Mouse (Mus musculus) liver, adult (tissue): Measurements from ENCODE around the gene 1700019N19Rik.

ENCODE experiments used
- GATA4 ChIP-seq: IDR thresholded peaks from 2 replicates; pipeline ENCODE4 v1.6.1; 2014; ENCODE audit warnings: mild to moderate bottlenecking, low read length; ENCODE audit not compliant: insufficient replicate concordance

Gene 1700019N19Rik

GRCm38 (mm10) chr19:58762316-58762715 is 31.9 kb downstream of the 1700019N19Rik start:
- no peak for TF ChIP-seq GATA4

GRCm38 (mm10) chr19:58759423-58759822 is 34.8 kb downstream of the 1700019N19Rik start, which contains the start of gene Pnliprp2:
Gene Pnliprp2 (plus strand): TSS chr19:58759719.
- TF ChIP-seq GATA4, result no peak

GRCm38 (mm10) chr19:58758871-58759270 is 35.4 kb downstream of the 1700019N19Rik start:
- TF ChIP-seq GATA4, result no peak

GRCm38 (mm10) chr19:58751504-58751903 is 42.8 kb downstream of the 1700019N19Rik start:
- no peak for TF ChIP-seq GATA4

GRCm38 (mm10) chr19:58750822-58751221 is 43.4 kb downstream of the 1700019N19Rik start:
- no peak for TF ChIP-seq GATA4

- TF ChIP-seq GATA4, result no peak
These were observed 46.7 kb downstream of the 1700019N19Rik start for GRCm38 (mm10) chr19:58747498-58748000.

GRCm38 (mm10) chr19:58743736-58744135 is 50.5 kb downstream of the 1700019N19Rik start:
- TF ChIP-seq GATA4, result no peak

- TF ChIP-seq GATA4, result no peak
These were observed 51.5 kb downstream of the 1700019N19Rik start for GRCm38 (mm10) chr19:58742711-58743110.

- no peak for TF ChIP-seq GATA4
These were observed 53.2 kb downstream of the 1700019N19Rik start for GRCm38 (mm10) chr19:58741036-58741435.

GRCm38 (mm10) chr19:58738111-58738510 is 56.1 kb downstream of the 1700019N19Rik start:
- TF ChIP-seq GATA4, result no peak
